Mouse (Mus musculus): ENCODE measurements at regions not wholly inside any gene's neighbourhood (a gene's known extent, or its start where the extent isn't known, plus 50 kb on each side); places are given as distances from the start of the nearest gene placed in this dataset.

GRCm38 (mm10) chr12:58901931-58902330 is 109.9 kb downstream of the Sec23a start:
- no peak for DNase-seq (ENCODE audit: low spot score)

GRCm38 (mm10) chr12:58875808-58876207 is 136.0 kb downstream of the Sec23a start:
- DNase-seq (ENCODE audit: low spot score), result no peak

GRCm38 (mm10) chr12:58872465-58872864 is 139.4 kb downstream of the Sec23a start:
- no peak for DNase-seq (ENCODE audit: low spot score)

GRCm38 (mm10) chr12:58856498-58856897 is 155.3 kb downstream of the Sec23a start:
- DNase-seq (ENCODE audit: low spot score), result no peak

GRCm38 (mm10) chr12:58851677-58852385 is 160.0 kb downstream of the Sec23a start:
- DNase-seq (ENCODE audit: low spot score), result peak; percentile 7

GRCm38 (mm10) chr12:58829656-58830055 is 182.2 kb downstream of the Sec23a start:
- no peak for DNase-seq (ENCODE audit: low spot score)

GRCm38 (mm10) chr12:58827864-58828263 is 184.0 kb downstream of the Sec23a start:
- DNase-seq (ENCODE audit: low spot score), result no peak

- no peak for DNase-seq (ENCODE audit: low spot score)
These were observed 186.5 kb downstream of the Sec23a start for GRCm38 (mm10) chr12:58825139-58825921.

- no peak for DNase-seq (ENCODE audit: low spot score)
These were observed 188.8 kb downstream of the Sec23a start for GRCm38 (mm10) chr12:58822971-58823370.

- DNase-seq (ENCODE audit: low spot score), result no peak
These were observed 207.7 kb downstream of the Sec23a start for GRCm38 (mm10) chr12:58804068-58804467.

GRCm38 (mm10) chr12:58802410-58802809 is 209.4 kb downstream of the Sec23a start:
- DNase-seq (ENCODE audit: low spot score), result peak; percentile 45

Measured in heart, adult 8-10 months (tissue).